Mouse (Mus musculus) kidney, adult 2 months (tissue): ENCODE data around the gene Myocd. TPM values are rescaled to one million over a fixed set of nuclear protein-coding genes. Genes with fewer than 3 reads are reported as not detected.

ENCODE experiments used
- DNase-seq: peaks from one replicate; pipeline ENCODE4 v3.0.0; 2021
- H3K27ac ChIP-seq: fragments of 200-500 bp; 2 replicates; pipeline ENCODE4 v1.5.1; 2012; ENCODE audit warnings: low read depth, low read length, control low read depth, inconsistent platforms; ENCODE audit not compliant: insufficient read depth
- H3K27me3 ChIP-seq: fragments of 200-500 bp; replicated peaks from 2 replicates; pipeline ENCODE4 v1.6.1; 2012; ENCODE audit warnings: mild to moderate bottlenecking, moderate library complexity, low read length, inconsistent platforms; ENCODE audit not compliant: control insufficient read depth, insufficient read depth
- H3K36me3 ChIP-seq: fragments of 200-500 bp; 2 replicates; pipeline ENCODE4 v1.6.1; 2012; ENCODE audit warnings: mild to moderate bottlenecking, moderate library complexity, low read length, inconsistent platforms; ENCODE audit not compliant: control insufficient read depth, insufficient read depth
- H3K4me1 ChIP-seq: fragments of 200-500 bp; 2 replicates; pipeline ENCODE4 v1.6.1; 2011; ENCODE audit warnings: low read length; ENCODE audit not compliant: control insufficient read depth, insufficient read depth
- H3K4me3 ChIP-seq: fragments of 200-500 bp; 2 replicates; pipeline ENCODE4 v1.5.1; 2011; ENCODE audit warnings: mild to moderate bottlenecking, low read depth, low read length, control low read depth; ENCODE audit not compliant: insufficient read depth
- CTCF ChIP-seq: fragments of 200-500 bp; conservative IDR thresholded peaks from 2 replicates; pipeline ENCODE4 v1.5.1; 2011; ENCODE audit warnings: low read depth, mild to moderate bottlenecking, control low read depth, low read length, moderate library complexity, mixed read lengths; ENCODE audit not compliant: insufficient read depth, insufficient read length
- POLR2A ChIP-seq: fragments of 200-500 bp; IDR thresholded peaks from one replicate; pipeline ENCODE4 v1.6.1; 2011; ENCODE audit warnings: low read depth, low read length, control low read depth
- WGBS: fragments of 180-500 bp; shearing (Covaris S2); methylation state at CpG from one replicate; pipeline ENCODE4 v1.1.7; 2018; 5-methylcytosine and 5-hydroxymethylcytosine counted together
- polyA plus RNA-seq: library from polyadenylated mRNA; depleted of rRNA; stranded (reverse); fragments of >200 nt; gene quantifications from 2 replicates; pipeline ENCODE4 v1.2.3, GENCODE M21; 2012

Gene Myocd
- polyA plus RNA-seq, 1 experiment: 0.34 TPM

GRCm38 (mm10) chr11:65202236-65202635 lies 67.6 kb downstream of the Myocd start:
- Histone ChIP-seq H3K36me3 (no peaks in the 10 kb centered on the region), H3K4me1 (no peaks in the 10 kb centered on the region), H3K4me3 (no peak overlapping the region), H3K27me3 (no peaks in the 10 kb centered on the region), H3K27ac (no peak overlapping the region)
- no peak for DNase-seq
- 51% methylated on average over 5 of the region's 5 CpGs for WGBS
- TF ChIP-seq POLR2A (no peak), CTCF (no peak)

- H3K27ac ChIP-seq: no peak overlapping the region
- DNase-seq: no peak
- 79% methylated on average over 3 of the region's 3 CpGs for WGBS
- no peaks in the 10 kb centered on the region for H3K27me3 ChIP-seq
- H3K4me1 ChIP-seq: no peaks in the 10 kb centered on the region
- no peak for TF ChIP-seq CTCF
- TF ChIP-seq POLR2A: no peak
- H3K36me3 ChIP-seq: no peaks in the 10 kb centered on the region
- no peak overlapping the region for H3K4me3 ChIP-seq
Observed at GRCm38 (mm10) chr11:65198026-65198425, 71.8 kb downstream of the Myocd start.

GRCm38 (mm10) chr11:65197280-65197679 lies 72.5 kb downstream of the Myocd start:
- DNase-seq: peak; percentile 72

GRCm38 (mm10) chr11:65186974-65187373 lies 82.8 kb downstream of the Myocd start:
- WGBS: 68% methylated on average over 12 of the region's 12 CpGs
- Histone ChIP-seq H3K4me3 (no peak overlapping the region), H3K36me3 (no peaks in the 10 kb centered on the region), H3K4me1 (no peaks in the 10 kb centered on the region), H3K27ac (no peak overlapping the region), H3K27me3 (no peaks in the 10 kb centered on the region)
- peak; percentile 4 for DNase-seq
- no peak for TF ChIP-seq CTCF
- no peak for TF ChIP-seq POLR2A

More at GRCm38 (mm10) chr11:65197280-65197679, 72.5 kb downstream of the Myocd start:
- Histone ChIP-seq H3K27ac (no peak overlapping the region), H3K27me3 (no peaks in the 10 kb centered on the region), H3K4me1 (no peaks in the 10 kb centered on the region), H3K4me3 (no peak overlapping the region), H3K36me3 (no peaks in the 10 kb centered on the region)
- peak; percentile 78 for TF ChIP-seq CTCF
- TF ChIP-seq POLR2A: no peak
- 8% methylated on average over 3 of the region's 3 CpGs for WGBS

- TF ChIP-seq POLR2A (no peak), CTCF (no peak)
- no peaks in the 10 kb centered on the region for H3K27me3 ChIP-seq
- no peak for DNase-seq
- 94% methylated on average over 1 of the region's 1 CpGs for WGBS
- H3K27ac ChIP-seq: no peak overlapping the region
- no peaks in the 10 kb centered on the region for H3K36me3 ChIP-seq
- H3K4me1 ChIP-seq: no peaks in the 10 kb centered on the region
- H3K4me3 ChIP-seq: no peak overlapping the region
Observed at GRCm38 (mm10) chr11:65185114-65185513, 84.7 kb downstream of the Myocd start.

GRCm38 (mm10) chr11:65170121-65170750 lies 99.6 kb downstream of the Myocd start:
- DNase-seq: peak; percentile 14
- H3K36me3 ChIP-seq: no peaks in the 10 kb centered on the region
- WGBS: 68% methylated on average over 4 of the region's 4 CpGs
- H3K4me3 ChIP-seq: no peak overlapping the region
- TF ChIP-seq CTCF: no peak
- TF ChIP-seq POLR2A: no peak
- no peaks in the 10 kb centered on the region for H3K4me1 ChIP-seq
- H3K27ac ChIP-seq: no peak overlapping the region
- no peaks in the 10 kb centered on the region for H3K27me3 ChIP-seq

- no peaks in the 10 kb centered on the region for H3K27me3 ChIP-seq
- no peaks in the 10 kb centered on the region for H3K36me3 ChIP-seq
- TF ChIP-seq CTCF (no peak), POLR2A (no peak)
- DNase-seq: peak; percentile 74
- WGBS: 2% methylated on average over 24 of the region's 27 CpGs
- H3K4me3 ChIP-seq: peak within 1 kb of the TSS; percentile 85
- no peaks in the 10 kb centered on the region for H3K4me1 ChIP-seq
- no peak within 1 kb of the TSS for H3K27ac ChIP-seq
Observed at GRCm38 (mm10) chr11:65162767-65163120, 107.0 kb downstream of the Myocd start, which contains the start of gene Arhgap44. Gene Arhgap44 (minus strand): TSS chr11:65162961.

- 5% methylated on average over 41 of the region's 49 CpGs for WGBS
- DNase-seq: peak; percentile 21
- peak overlapping the region; percentile 85 for H3K4me3 ChIP-seq
- no peaks in the 10 kb centered on the region for H3K4me1 ChIP-seq
- TF ChIP-seq POLR2A (no peak), CTCF (no peak)
- H3K27ac ChIP-seq: no peak overlapping the region
- H3K27me3 ChIP-seq: no peaks in the 10 kb centered on the region
- H3K36me3 ChIP-seq: no peaks in the 10 kb centered on the region
Observed at GRCm38 (mm10) chr11:65161881-65162766, 107.7 kb downstream of the Myocd start.
